Mouse (Mus musculus) left cerebral cortex, adult 2 months (tissue): Measurements from ENCODE around the gene Zfhx3. TPM values are rescaled to one million over a fixed set of nuclear protein-coding genes. Genes with fewer than 3 reads are reported as not detected.

Experiments
- DNase-seq, 2 experiments: peaks; one replicate each; pipeline ENCODE4 v3.0.0; 2021 to 2022; ENCODE audit warnings: low spot score in 2 of 2, mixed read lengths in 1 of 2; ENCODE audit errors: extremely low spot score in 1 of 2
- H3K27ac ChIP-seq: fragments of 200-600 bp; 2 replicates; pipeline ENCODE4 v1.8.1; 2022
- H3K4me3 ChIP-seq: fragments of 200-600 bp; 2 replicates; pipeline ENCODE4 v1.8.1; 2022
- CTCF ChIP-seq: fragments of 200-600 bp; IDR thresholded peaks from 2 replicates; pipeline ENCODE4 v1.8.1; 2022; ENCODE audit warnings: antibody characterized with exemption, mild to moderate bottlenecking, moderate library complexity
- intact Hi-C: fragments of 180-260 bp; cut with DNase I; formaldehyde crosslinking; loops from one replicate; pipeline ENCODE4 v1.15.1; 2025
- total RNA-seq, 2 experiments: library from RNA; stranded (reverse); gene quantifications; 2 replicates each; pipeline ENCODE4 v1.2.3; 2021

Gene Zfhx3
- total RNA-seq, 2 experiments from 2014 or later = 5.0 to 5.1 TPM

DNA sequence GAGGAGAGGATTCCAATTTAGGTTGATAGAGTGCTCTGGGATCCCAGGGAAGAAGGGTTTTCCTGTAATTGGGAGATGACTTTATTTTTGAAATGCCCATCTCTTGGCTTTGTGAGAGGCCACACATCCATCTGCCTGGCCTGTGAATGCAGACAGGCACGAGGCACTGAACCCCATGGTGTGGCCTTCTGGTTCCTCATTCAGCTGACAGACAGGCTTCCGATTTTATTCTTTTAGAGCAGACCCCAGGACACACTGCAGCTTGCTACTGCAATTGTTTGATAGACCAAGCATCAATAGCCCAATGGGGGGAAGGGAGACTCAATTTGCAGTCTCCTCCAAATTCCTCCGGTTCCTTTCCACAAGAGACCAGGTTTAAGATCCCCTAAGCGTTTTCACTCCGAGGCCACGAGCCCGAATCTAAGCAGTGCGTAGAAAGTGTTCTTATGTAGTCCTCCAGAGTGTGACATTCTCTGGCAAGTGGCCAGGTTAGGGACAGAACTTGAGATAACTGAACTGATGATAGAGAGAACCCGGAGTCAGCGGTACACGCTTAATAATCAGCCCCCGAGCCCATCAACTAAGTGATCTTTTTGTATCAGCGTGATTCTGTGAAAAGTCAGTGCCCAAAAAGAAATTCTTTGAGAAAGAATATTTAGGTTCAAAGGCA, 275.9 kb downstream of the Zfhx3 start:
- no peak overlapping the region for H3K4me3 ChIP-seq
- intact Hi-C loops = no loop called here
- no peak for TF ChIP-seq CTCF
- no peak overlapping the region for H3K27ac ChIP-seq
- no peak for DNase-seq

DNA sequence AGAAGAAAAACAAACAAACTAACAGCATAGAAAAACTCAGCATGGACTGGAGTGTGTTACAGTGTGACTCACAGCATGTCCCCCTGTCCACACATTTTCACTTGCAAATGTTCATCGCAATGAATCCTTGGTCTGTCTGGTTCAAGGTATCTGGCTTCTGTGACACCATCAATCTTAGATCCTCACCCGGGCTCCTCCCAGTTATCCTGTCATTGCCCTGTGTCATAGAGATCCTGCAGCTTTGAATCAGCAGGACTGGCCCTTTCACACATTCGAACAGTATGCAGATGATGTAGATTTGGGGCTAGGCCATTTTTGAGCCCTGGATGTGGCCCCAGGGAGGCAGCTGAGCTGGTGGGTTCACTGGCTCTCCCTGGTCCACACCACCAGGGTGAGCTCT, 278.1 kb downstream of the Zfhx3 start:
- DNase-seq = no peak
- H3K27ac ChIP-seq = no peak overlapping the region
- no peak for TF ChIP-seq CTCF
- no peak overlapping the region for H3K4me3 ChIP-seq
- intact Hi-C loops = no loop called here

DNA sequence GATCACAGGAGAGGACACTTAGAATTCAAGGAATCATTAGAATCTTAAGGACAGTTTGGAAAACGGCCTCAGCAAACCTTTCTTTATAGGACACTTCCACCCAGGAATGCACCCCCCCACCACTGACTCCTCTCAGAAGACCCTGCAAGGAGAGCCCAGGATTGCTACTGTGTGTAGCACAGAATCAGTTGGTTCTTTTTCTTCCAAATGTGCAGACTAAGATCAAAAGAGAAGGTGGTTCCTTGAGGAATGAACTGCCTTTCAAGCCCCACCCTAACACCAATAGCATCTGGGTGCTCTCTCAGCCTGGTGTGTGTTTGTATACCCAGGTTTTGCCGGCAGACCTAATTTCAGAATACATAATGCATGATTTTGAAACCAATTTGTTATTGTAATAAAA, 279.6 kb downstream of the Zfhx3 start:
- no peak overlapping the region for H3K4me3 ChIP-seq
- DNase-seq = no peak
- TF ChIP-seq CTCF = no peak
- no peak overlapping the region for H3K27ac ChIP-seq
- intact Hi-C loops = no loop called here

DNA sequence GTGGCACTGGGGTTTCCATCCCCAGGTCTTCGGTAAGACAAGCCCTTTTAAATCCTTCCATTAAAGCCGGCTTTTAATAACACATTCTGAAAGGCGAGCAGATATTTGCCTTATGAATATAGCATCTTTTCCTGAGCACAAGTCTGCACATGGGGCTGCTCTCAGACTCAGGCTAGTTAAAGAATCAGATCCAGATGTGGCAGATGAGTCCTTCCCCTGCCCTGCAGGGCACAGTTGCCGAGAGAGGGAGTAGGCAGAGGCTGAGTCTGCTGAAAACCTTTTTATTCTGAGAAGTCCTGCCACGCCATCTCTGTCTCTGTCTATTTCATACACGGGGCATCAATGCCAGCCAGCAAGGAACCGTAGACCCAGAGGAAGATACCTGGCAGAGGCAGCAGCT, 289.9 kb downstream of the Zfhx3 start:
- no peak overlapping the region for H3K27ac ChIP-seq
- no peak for DNase-seq
- H3K4me3 ChIP-seq = no peak overlapping the region
- intact Hi-C loops = no loop called here
- TF ChIP-seq CTCF = no peak

DNA sequence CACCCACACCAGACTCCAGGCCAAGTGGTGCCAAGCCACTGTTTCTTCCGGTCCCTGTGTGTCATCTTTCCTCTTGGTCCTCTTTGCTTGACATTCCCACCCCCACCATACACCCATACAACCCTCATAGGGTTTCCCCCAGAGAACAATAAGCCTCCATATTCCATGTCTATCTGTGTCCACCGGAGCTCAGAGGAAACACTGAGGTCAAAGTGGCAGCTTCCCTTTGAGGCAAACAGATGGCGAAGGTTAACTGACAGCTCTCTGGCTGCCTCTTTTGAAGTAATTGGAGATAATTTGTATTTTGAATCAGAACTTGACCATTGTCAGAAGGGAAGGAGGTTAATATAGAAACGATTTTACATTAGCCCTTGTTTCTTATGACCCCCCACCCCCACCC, 292.0 kb downstream of the Zfhx3 start:
- no peak overlapping the region for H3K27ac ChIP-seq
- no peak overlapping the region for H3K4me3 ChIP-seq
- intact Hi-C loops = no loop called here
- no peak for TF ChIP-seq CTCF
- no peak for DNase-seq

DNA sequence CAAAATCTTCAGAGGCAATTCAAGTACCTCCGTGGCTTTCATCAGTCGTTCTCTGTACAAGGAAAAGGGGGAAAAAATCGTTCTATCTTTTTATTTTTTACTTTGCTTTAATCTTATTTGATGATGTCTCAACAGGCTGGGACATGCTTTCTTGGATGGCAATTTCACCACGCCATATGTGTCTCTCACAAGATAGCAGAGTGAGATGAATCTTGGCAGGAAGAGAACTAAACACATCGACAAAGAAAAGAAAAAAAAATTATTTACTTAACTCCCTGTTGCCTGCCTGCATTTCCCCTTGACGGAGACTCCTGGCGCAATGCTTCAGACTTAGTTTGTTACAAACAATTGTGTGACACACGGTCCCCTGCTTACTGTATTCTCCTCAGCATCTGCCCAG, 294.3 kb downstream of the Zfhx3 start:
- Histone ChIP-seq H3K4me3 (no peak overlapping the region), H3K27ac (no peak overlapping the region)
- no peak for DNase-seq
- TF ChIP-seq CTCF = no peak
- intact Hi-C loops = no loop called here

DNA sequence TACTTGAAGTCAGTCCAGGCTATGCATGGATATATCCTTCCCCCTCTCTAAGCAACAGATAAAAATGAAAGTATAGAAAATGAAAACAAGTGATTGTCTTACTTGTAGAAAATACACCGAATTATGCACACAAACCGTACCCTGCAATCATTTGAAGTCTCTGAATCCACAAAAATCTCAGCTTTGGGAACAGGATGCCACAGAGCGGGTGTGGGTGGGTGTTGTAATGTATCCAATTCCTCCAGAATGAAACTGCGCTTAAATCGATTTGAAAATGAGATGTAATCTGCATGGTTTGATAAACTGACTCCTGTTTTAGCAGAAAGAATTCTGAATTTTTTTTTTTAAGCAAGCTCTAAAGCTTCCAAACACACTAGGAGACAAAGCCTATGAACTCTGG, 297.1 kb downstream of the Zfhx3 start:
- no peak overlapping the region for H3K4me3 ChIP-seq
- no peak overlapping the region for H3K27ac ChIP-seq
- TF ChIP-seq CTCF = no peak
- no peak for DNase-seq
- intact Hi-C loops = no loop called here

DNA sequence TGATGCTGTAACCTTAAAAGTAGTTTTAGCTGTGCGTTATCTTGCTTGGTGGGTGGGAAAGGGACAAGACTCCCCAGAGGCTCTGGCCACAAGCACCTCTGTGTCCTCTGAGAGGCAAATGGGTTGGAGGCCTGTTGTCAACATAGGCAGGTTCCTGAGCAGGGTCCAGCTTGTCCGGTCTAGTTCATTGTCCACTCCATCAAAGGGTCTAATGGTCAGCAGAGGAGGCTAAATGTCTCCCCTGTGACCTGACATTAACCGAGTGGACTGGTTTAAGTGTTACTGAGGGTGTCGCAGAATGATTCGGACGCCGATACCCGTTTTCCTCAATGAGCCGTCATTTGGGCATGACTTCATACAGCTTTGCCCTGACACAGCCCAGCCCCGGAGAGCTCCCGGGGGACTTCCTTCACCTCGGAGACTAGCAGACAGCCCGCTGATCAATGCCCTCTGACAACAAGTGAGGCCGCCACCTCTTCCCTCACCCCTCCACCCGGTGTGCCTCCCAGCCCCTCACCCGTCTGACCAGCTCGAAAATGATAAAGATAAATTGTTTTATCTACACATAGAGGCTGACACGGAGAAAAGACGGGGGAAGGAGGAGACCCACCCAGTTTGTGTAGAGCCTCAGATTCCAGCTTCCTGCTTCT, 298.7 kb downstream of the Zfhx3 start:
- DNase-seq = no peak
- intact Hi-C loops = loop anchor here (5.0 to 10.0 kb wide), 3 partner anchors 289 to 1014 kb away; no protein-coding TSS in a partner anchor
- no peak overlapping the region for H3K27ac ChIP-seq
- no peak overlapping the region for H3K4me3 ChIP-seq
- TF ChIP-seq CTCF = no peak

DNA sequence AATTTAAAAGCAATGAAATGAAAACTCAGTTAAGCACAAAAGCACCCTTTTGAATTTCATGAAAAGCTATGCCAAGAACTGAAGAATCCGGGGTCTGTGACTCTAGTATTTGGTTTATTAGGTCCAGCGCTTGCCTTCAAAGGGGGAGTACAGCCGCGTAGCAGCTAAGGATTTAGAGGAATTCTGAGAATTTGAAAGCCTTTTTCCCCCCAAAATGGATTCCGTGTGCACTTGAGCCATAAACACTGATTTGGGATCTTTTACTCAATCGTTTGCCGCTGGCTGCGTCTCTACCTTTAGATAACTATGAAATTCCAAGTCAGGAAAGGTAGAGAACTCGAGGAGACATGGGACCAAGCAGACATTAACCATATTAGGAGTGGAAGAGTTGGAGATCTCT, 300.8 kb downstream of the Zfhx3 start:
- intact Hi-C loops = loop anchor here (5.0 to 10.0 kb wide), 3 partner anchors 291 to 1012 kb away; no protein-coding TSS in a partner anchor
- TF ChIP-seq CTCF = no peak
- Histone ChIP-seq H3K4me3 (no peak overlapping the region), H3K27ac (no peak overlapping the region)
- DNase-seq = no peak

DNA sequence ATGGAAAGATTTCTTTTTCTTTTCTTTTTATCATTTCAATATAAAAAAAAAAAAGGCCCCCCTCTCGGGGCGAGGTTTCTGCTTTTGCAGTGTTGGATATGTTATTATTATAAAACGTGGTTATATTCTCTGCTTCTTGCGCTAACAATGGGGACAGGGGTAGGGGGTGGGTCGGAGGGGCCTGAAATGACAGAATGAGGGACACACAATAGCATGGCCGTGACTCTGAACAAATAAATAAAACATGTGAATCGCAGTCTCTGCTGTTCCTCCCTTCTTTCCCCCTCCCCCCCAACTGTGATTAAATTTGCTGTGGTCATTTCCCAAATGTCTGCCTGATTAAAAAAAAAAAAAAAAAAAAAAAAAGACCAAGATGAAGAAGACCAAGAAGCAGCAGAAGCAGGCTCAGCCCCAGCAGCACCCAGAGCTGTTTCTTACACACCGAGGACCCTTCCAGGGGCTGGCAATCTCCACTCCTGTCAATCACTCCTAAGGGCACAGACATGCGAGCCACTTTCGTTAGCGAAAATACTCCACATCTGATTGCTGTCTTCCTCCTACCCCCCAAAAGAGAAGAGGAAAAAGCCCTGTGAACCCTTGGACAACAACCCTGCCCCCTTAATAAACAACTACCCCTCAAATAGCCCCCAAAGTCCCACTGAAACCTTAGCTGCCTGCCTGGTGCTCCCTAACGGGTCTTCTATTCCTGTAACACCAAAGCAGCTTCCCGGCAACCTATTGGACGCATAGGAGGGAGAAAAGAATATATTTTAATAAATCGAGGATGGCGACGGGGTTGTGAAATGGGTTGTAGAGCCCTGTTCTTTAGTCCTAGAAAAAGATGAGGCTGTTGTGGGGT, 302.4 kb downstream of the Zfhx3 start:
- intact Hi-C loops = loop anchor here (5.0 to 10.0 kb wide), 3 partner anchors 293 to 1010 kb away; no protein-coding TSS in a partner anchor
- TF ChIP-seq CTCF = no peak
- Histone ChIP-seq H3K4me3 (no peak overlapping the region), H3K27ac (no peak overlapping the region)
- no peak for DNase-seq

DNA sequence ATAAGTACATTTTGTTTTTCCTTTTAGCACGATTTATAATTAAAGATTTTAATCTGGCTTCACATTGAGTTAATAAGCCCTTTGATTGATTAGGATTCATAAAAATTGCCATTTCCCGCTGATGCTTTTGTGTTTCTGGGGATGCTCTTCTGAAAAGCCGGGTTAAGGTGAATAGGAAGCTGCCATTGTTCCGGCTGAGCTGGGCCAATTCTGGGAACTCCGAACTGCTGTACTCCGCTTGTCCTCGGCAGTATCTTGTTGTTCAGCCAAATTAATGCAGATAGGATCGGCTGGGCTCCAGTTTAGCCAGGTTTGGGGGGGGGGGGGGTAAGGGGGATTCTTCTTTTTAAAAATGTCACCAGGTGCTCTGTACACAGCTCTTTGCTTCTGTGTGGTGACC, 303.1 kb downstream of the Zfhx3 start:
- H3K27ac ChIP-seq = no peak overlapping the region

More for the DNA sequence above, 303.1 kb downstream of the Zfhx3 start:
- intact Hi-C loops = loop anchor here (10.0 kb wide), 1 partner anchor 1009 kb away; no protein-coding TSS in a partner anchor
- no peak for TF ChIP-seq CTCF
- no peak overlapping the region for H3K4me3 ChIP-seq
- DNase-seq = no peak
